Mouse (Mus musculus) neural tube, embryonic 11.5 days (tissue): Measurements from ENCODE around the gene Dhfr. TPM values are rescaled to one million over a fixed set of nuclear protein-coding genes. Genes with fewer than 3 reads are reported as not detected.
A peak's percentile ranks its signal among the peaks of the same experiment; 100 is the strongest.

Experiments
- ATAC-seq: fragments of 200-750 bp; cut with Nextera tagmentation; 2 replicates; pipeline ENCODE4 v1.8.0; 2017; ENCODE audit warnings: moderate number of reproducible peaks, mild to moderate bottlenecking, moderate TSS enrichment, moderate library complexity; ENCODE audit not compliant: insufficient read depth, low FRiP score, low TSS enrichment
- DNase-seq: peaks from one replicate; pipeline ENCODE4 v3.0.0-alpha.2; 2015; ENCODE audit warnings: low spot score
- H3K27ac ChIP-seq: fragments of 300-500 bp; sonication (generic); 2 replicates; pipeline ENCODE4 v1.5.1; 2014; ENCODE audit warnings: low read depth, mild to moderate bottlenecking, low read length
- H3K27me3 ChIP-seq: fragments of 300-500 bp; sonication (generic); 2 replicates; pipeline ENCODE4 v1.6.1; 2014; ENCODE audit warnings: mild to moderate bottlenecking, low read length, mixed read lengths; ENCODE audit not compliant: control insufficient read depth, insufficient read depth
- H3K36me3 ChIP-seq: fragments of 300-500 bp; sonication (generic); 2 replicates; pipeline ENCODE4 v1.6.1; 2014; ENCODE audit warnings: mild to moderate bottlenecking, low read length, moderate library complexity, mixed read lengths; ENCODE audit not compliant: control insufficient read depth, insufficient read depth
- H3K4me1 ChIP-seq: fragments of 300-500 bp; sonication (generic); 2 replicates; pipeline ENCODE4 v1.6.1; 2014; ENCODE audit warnings: low read length, mixed read lengths; ENCODE audit not compliant: control insufficient read depth, insufficient read depth
- H3K4me2 ChIP-seq: fragments of 300-500 bp; sonication (generic); 2 replicates; pipeline ENCODE4 v1.6.1; 2014; ENCODE audit warnings: low read depth, mild to moderate bottlenecking, moderate library complexity
- H3K4me3 ChIP-seq: fragments of 300-500 bp; sonication (generic); 2 replicates; pipeline ENCODE4 v1.5.1; 2014; ENCODE audit warnings: low read depth, low read length
- H3K9ac ChIP-seq: fragments of 300-500 bp; sonication (generic); 2 replicates; pipeline ENCODE4 v1.6.1; 2014; ENCODE audit warnings: mild to moderate bottlenecking, low read length
- H3K9me3 ChIP-seq: fragments of 300-500 bp; sonication (generic); 2 replicates; pipeline ENCODE4 v1.6.1; 2016; ENCODE audit warnings: low read length; ENCODE audit not compliant: control insufficient read depth
- WGBS: fragments of 180-500 bp; shearing (Covaris S2); extraction: QIAGEN DNeasy Blood & Tissue Kit; methylation state at CpG from one replicate; pipeline ENCODE4 v1.1.7; 2014; 5-methylcytosine and 5-hydroxymethylcytosine counted together
- polyA plus RNA-seq: library from polyadenylated mRNA; unstranded; fragments of >200 nt; fragmentation: Nextera tagmentation; extraction: Ambion mirVana; gene quantifications from 2 replicates; pipeline ENCODE4 v1.2.1, GENCODE M21; 2014

Dhfr gene
- polyA plus RNA-seq, 1 experiment from 2014 or later = 19.8 TPM

DNA sequence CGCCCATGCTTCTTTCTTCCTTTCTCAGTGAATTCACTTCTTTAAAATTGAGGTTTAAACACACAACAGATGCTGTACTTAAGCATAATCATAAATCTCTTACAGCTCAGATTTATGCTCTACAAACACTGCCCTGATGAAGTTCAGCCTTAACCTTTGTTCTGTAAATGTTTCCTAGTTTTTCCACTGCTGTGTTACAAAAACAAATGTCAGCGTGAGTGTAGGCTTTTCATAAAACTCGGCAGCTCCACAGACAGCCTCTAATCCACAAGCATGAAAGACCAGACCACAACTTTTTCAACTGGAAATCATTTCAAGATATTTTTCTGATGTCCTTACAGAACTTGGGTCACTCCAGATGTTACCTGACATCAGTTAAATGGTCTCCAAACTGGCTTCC is 49.0 kb downstream of the Dhfr start:
- Histone ChIP-seq H3K9ac (no peak overlapping the region), H3K4me2 (no peak overlapping the region), H3K27me3 (no peaks in the 10 kb centered on the region), H3K27ac (no peak overlapping the region), H3K36me3 (no peaks in the 10 kb centered on the region), H3K4me1 (no peaks in the 10 kb centered on the region), H3K9me3 (no peaks in the 10 kb centered on the region), H3K4me3 (no peak overlapping the region)
- 73% methylated on average over 3 of the region's 3 CpGs for WGBS
- ATAC-seq = no peak
- no peak for DNase-seq

DNA sequence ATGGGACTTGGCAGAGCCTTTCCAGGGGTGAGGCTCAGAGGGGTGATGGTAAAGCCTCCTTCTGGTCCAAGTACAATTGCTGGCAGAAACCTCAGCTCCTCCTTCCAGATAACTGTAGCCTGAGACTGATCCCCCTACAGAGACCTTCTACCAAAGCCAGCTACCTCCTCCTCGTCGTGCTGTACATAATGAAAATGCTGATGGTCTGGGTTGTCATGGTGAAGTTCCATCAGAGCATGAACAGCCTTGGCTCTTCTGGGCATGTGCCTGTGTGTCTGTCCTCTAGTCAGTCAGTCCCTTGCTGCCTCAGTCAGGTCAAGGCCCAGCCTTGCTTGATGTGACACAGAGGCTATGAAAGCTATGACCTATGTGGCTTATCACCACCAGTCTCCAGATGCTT is 56.0 kb downstream of the Dhfr start:
- Histone ChIP-seq H3K4me2 (no peak overlapping the region), H3K4me1 (no peaks in the 10 kb centered on the region), H3K9ac (no peak overlapping the region), H3K4me3 (no peak overlapping the region), H3K9me3 (no peaks in the 10 kb centered on the region), H3K36me3 (no peaks in the 10 kb centered on the region), H3K27ac (no peak overlapping the region), H3K27me3 (no peaks in the 10 kb centered on the region)
- ATAC-seq = no peak
- WGBS = 81% methylated on average over 2 of the region's 2 CpGs
- no peak for DNase-seq

DNA sequence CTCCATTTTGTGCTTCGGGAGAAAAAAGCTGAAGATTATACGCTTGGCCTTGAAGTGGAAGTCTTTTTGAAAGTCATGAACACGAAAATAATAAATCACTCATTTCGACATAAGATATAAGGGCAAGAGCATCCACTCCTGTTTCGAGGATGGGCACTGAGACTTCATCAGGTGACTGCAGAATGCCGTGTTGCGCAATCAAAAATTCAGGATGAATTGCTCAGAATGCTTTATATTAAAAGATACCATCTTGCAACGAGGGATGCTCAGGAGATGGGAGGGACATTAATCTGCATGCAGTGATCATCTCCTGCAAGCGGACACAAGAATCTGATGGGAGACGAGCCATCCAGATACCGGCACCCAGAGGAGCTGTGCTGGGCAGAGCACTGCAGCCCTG is 65.1 kb downstream of the Dhfr start:
- H3K4me1 ChIP-seq = no peaks in the 10 kb centered on the region
- no peaks in the 10 kb centered on the region for H3K36me3 ChIP-seq
- no peak overlapping the region for H3K9ac ChIP-seq
- H3K9me3 ChIP-seq = no peaks in the 10 kb centered on the region
- H3K4me3 ChIP-seq = no peak overlapping the region
- H3K27ac ChIP-seq = no peak overlapping the region
- H3K4me2 ChIP-seq = no peak overlapping the region
- DNase-seq = no peak
- no peaks in the 10 kb centered on the region; the same call in none of the 2 replicates for H3K27me3 ChIP-seq
- WGBS = 91% methylated on average over 11 of the region's 11 CpGs
- ATAC-seq = no peak

DNA sequence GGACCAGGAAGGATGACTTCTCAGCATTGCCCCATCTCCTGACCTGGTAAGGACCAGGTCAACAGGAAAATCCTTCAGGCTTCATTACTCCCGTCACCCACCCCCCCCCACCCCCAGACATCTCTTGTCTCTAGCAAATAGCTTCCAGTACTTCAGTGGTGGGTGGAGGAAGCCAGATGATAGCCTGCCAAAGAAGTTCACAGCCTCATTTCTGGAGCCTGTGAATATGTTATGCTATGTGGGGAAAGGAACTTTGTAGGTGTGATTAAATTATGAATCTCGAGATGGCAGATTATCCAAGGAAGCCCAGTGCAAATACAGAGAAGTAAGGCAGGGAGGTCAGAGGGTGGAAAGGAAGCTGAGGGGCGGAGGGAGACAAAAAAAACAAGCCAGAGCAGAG is 69.2 kb downstream of the Dhfr start:
- Histone ChIP-seq H3K4me1 (peaks cover 5% of the 10 kb centered on the region; the same call in 1 of the 2 replicates), H3K9ac (no peak overlapping the region), H3K4me3 (no peak overlapping the region), H3K4me2 (no peak overlapping the region), H3K27ac (no peak overlapping the region), H3K36me3 (no peaks in the 10 kb centered on the region), H3K9me3 (no peaks in the 10 kb centered on the region), H3K27me3 (peaks cover 32% of the 10 kb centered on the region)
- ATAC-seq (no peak), DNase-seq (no peak)
- 69% methylated on average over 3 of the region's 3 CpGs for WGBS

DNA sequence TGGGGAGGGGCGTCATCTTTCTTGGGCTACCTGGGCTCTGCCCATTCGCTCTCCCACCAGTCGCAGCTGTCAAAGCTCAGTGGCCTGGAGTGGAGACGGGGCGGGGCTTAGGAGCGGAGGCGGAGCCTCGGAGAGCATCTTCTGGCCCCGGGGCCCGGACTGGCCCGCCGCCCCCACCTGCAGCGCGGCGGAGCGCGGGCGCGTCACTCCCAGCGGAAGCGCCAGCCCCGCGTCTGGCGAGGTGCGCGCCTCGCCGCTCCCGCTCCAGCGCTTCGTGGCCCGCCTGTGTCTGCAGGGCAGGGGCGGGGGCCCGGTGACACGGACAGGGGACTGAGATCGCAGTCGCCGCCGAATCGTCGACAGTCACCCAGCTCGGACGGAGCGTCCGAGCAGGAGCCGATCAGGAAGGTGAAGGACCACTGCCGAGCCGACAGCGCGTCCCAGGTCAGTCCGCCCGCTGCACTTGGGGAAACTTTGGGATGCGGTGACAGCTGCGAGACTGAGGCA is 71.3 kb downstream of the Dhfr start, which contains the start of gene Ankrd34b:
Ankrd34b (plus strand) TSS at position 139 of the 507 bp plus-strand sequence.
- peak within 1 kb of the TSS; percentile 58 for H3K4me3 ChIP-seq
- H3K4me1 ChIP-seq = peaks cover 5% of the 10 kb centered on the region; the same call in 1 of the 2 replicates
- H3K9ac ChIP-seq = peak within 1 kb of the TSS; percentile 44
- ATAC-seq (peak; percentile 84), DNase-seq (peak; percentile 69)
- peak within 1 kb of the TSS; percentile 99 for H3K4me2 ChIP-seq
- no peak within 1 kb of the TSS for H3K27ac ChIP-seq
- H3K36me3 ChIP-seq = no peaks in the 10 kb centered on the region
- H3K9me3 ChIP-seq = no peaks in the 10 kb centered on the region
- H3K27me3 ChIP-seq = peaks cover 32% of the 10 kb centered on the region
- WGBS = under 1% methylated on average over 54 of the region's 54 CpGs

DNA sequence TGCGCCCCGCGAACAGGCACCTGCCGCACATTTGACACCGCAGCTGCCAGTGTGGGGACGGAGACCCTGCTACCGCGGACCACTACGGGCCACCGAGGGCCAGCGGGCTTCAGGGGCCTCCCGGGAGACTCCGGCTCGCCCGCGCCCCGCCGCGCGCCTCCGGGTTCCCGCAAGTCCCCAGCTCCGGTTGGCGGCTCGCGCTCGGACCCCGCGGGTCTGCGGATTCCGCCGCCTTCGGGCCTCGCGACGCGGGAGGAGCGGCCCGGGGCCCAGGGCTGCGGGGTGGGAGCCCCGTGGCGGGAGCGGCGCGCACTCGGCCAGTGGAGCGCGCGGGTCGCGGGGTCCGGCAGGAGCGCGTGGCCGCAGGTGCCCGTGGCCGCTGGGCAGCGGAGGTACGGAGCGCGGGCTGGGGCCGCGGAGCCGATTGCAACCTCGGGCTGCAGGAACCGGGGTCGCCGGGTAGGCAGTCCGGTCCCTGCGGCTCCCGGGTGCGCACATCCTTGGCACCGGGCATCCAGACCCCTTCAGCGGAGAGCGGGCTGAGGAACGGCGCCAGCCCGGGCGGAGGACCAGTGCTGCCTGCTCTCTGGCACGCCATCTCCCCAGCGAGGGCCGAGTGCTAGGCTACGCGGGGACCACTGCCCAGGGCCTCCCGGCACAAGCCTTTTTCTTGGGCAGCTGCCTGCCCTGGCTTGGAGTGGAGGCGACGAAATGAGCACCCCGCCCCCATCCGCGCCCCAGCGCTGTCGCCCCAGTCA is 71.9 kb downstream of the Dhfr start:
- Histone ChIP-seq H3K9ac (peak overlapping the region; percentile 44), H3K27ac (no peak overlapping the region), H3K27me3 (peaks cover 32% of the 10 kb centered on the region), H3K4me1 (peaks cover 5% of the 10 kb centered on the region; the same call in 1 of the 2 replicates), H3K4me3 (peak overlapping the region; percentile 58), H3K9me3 (no peaks in the 10 kb centered on the region), H3K4me2 (peak overlapping the region; percentile 99), H3K36me3 (no peaks in the 10 kb centered on the region)
- ATAC-seq (peak; percentile 55), DNase-seq (peak; percentile 47)
- WGBS = under 1% methylated on average over 84 of the region's 92 CpGs

DNA sequence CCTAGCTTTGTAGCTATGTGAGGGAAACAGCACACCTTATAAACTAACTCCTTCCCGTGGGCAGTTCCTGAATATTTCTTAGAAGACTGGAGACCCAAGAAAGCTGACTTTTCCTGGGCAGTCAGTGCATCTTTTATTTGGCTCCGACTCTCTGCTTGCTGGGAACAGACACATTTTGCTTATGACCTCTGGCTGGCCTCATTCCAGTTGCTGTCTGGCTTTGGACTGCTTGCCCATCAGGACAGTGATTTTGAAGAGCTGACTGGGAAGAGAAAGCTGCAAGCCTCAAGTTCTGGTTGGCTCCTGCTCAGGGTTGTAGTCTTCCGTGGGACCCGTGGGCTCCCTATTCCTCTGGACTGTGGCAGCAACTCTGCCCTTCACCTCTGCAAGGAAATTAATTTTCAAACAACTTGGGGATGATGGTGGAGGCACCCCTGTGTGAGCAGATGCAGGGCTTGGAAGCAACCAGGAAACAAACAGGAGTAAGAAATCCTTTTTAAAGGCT is 72.9 kb downstream of the Dhfr start:
- Histone ChIP-seq H3K4me3 (no peak overlapping the region), H3K36me3 (no peaks in the 10 kb centered on the region), H3K4me1 (peaks cover 5% of the 10 kb centered on the region; the same call in 1 of the 2 replicates), H3K9ac (no peak overlapping the region), H3K9me3 (no peaks in the 10 kb centered on the region), H3K27ac (no peak overlapping the region), H3K27me3 (peaks cover 32% of the 10 kb centered on the region), H3K4me2 (peak overlapping the region; percentile 99)
- WGBS = 49% methylated on average over 4 of the region's 4 CpGs
- DNase-seq (no peak), ATAC-seq (no peak)
